Comparison of ENCODE assay signal across 7 mouse cellular contexts in genomic region chr13:13416007-13416337, GRCm38 (mm10). TPM values are rescaled to one million over a fixed set of nuclear protein-coding genes. Genes with fewer than 3 reads are reported as not detected.
A peak's percentile ranks its signal among the peaks of the same experiment; 100 is the strongest.
DNase-seq lines count a peak whose midpoint lies in the region; ATAC-seq lines count a peak whose summit lies in the region.
"Not testable (repeated sequence)": the region's sequence is repeated elsewhere in the genome, so short reads cannot be mapped to it uniquely, and the experiment has no call there.

No protein-coding gene starts in this region.

- not testable (repeated sequence) for H3K4me2 ChIP-seq in forebrain, embryonic 11.5 days (ENCODE audit: low read depth, low read length, severe bottlenecking); heart, embryonic 11.5 days; hindbrain, embryonic 16.5 days (ENCODE audit: low read length); kidney, embryonic 15.5 days; limb, embryonic 15.5 days; midbrain, embryonic 14.5 days (ENCODE audit: low read length); neural tube, embryonic 14.5 days (ENCODE audit: low read depth, low read length)

- H3K4me1 ChIP-seq in forebrain, embryonic 11.5 days (replicated peaks; ENCODE audit: control insufficient read depth, insufficient read depth, low read length); heart, embryonic 11.5 days (ENCODE audit: control insufficient read depth, insufficient read depth, low read length); hindbrain, embryonic 16.5 days (ENCODE audit: control insufficient read depth, insufficient read depth, low read depth, low read length); kidney, embryonic 15.5 days; limb, embryonic 15.5 days; midbrain, embryonic 14.5 days (ENCODE audit: control insufficient read depth, insufficient read depth, low read length); neural tube, embryonic 14.5 days (ENCODE audit: control insufficient read depth, insufficient read depth, low read length): not testable (repeated sequence)

- H3K9me3 ChIP-seq in forebrain, embryonic 11.5 days (ENCODE audit: control insufficient read depth, low read length); heart, embryonic 11.5 days (replicated peaks; ENCODE audit: control insufficient read depth, low read length); hindbrain, embryonic 16.5 days (ENCODE audit: control insufficient read depth, low read length); kidney, embryonic 15.5 days (replicated peaks); limb, embryonic 15.5 days; midbrain, embryonic 14.5 days (ENCODE audit: control insufficient read depth, low read length); neural tube, embryonic 14.5 days (ENCODE audit: control insufficient read depth, low read length): not testable (repeated sequence)

- ATAC-seq in forebrain, embryonic 11.5 days (replicated peaks; ENCODE audit: low FRiP score): peak; percentile 61; the same call in 1 of the 2 replicates
- 0 out of 2 replicates have a peak, but pooled peaks have one; percentile 42 for ATAC-seq in heart, embryonic 11.5 days (replicated peaks; ENCODE audit: insufficient number of reproducible peaks, low FRiP score, low TSS enrichment)
- peak; percentile 61 for ATAC-seq in hindbrain, embryonic 16.5 days
- peak; percentile 47; the same call in 1 of the 2 replicates for ATAC-seq in kidney, embryonic 15.5 days (replicated peaks; ENCODE audit: low FRiP score)
- ATAC-seq in limb, embryonic 15.5 days (ENCODE audit: insufficient number of reproducible peaks, low FRiP score, low TSS enrichment, low read depth): peak; percentile 55; the same call in 1 of the 2 replicates
- ATAC-seq in midbrain, embryonic 14.5 days (ENCODE audit: low FRiP score, low TSS enrichment): 0 out of 2 replicates have a peak, but pooled peaks have one; percentile 50
- ATAC-seq in neural tube, embryonic 14.5 days (ENCODE audit: low read depth): peak; percentile 66

- H3K27ac ChIP-seq in forebrain, embryonic 11.5 days (ENCODE audit: low read depth, low read length); heart, embryonic 11.5 days (ENCODE audit: low read depth, low read length); hindbrain, embryonic 16.5 days (ENCODE audit: low read depth, low read length); kidney, embryonic 15.5 days; limb, embryonic 15.5 days; midbrain, embryonic 14.5 days (replicated peaks; ENCODE audit: low read depth, low read length); neural tube, embryonic 14.5 days (ENCODE audit: low read depth, low read length): not testable (repeated sequence)

- H3K9ac ChIP-seq in forebrain, embryonic 11.5 days (ENCODE audit: low read length); heart, embryonic 11.5 days (ENCODE audit: low read depth, low read length); hindbrain, embryonic 16.5 days (ENCODE audit: low read depth, low read length); kidney, embryonic 15.5 days; limb, embryonic 15.5 days; midbrain, embryonic 14.5 days (replicated peaks; ENCODE audit: low read length); neural tube, embryonic 14.5 days (replicated peaks; ENCODE audit: low read depth, low read length): not testable (repeated sequence)

- DNase-seq in forebrain, embryonic 11.5 days (ENCODE audit: low spot score); midbrain, embryonic 14.5 days: not testable (repeated sequence)

- H3K4me3 ChIP-seq in forebrain, embryonic 11.5 days (ENCODE audit: low read depth, low read length); heart, embryonic 11.5 days (ENCODE audit: low read depth, low read length); hindbrain, embryonic 16.5 days (ENCODE audit: low read length); kidney, embryonic 15.5 days (replicated peaks); limb, embryonic 15.5 days; midbrain, embryonic 14.5 days (replicated peaks; ENCODE audit: low read depth, low read length); neural tube, embryonic 14.5 days (ENCODE audit: low read depth, low read length): not testable (repeated sequence)

- H3K36me3 ChIP-seq in forebrain, embryonic 11.5 days (ENCODE audit: control insufficient read depth, insufficient read depth, low read length); heart, embryonic 11.5 days (ENCODE audit: control insufficient read depth, insufficient read depth, low read length); hindbrain, embryonic 16.5 days (ENCODE audit: control insufficient read depth, insufficient read depth, low read length); kidney, embryonic 15.5 days; limb, embryonic 15.5 days; midbrain, embryonic 14.5 days (ENCODE audit: control insufficient read depth, insufficient read depth, low read length); neural tube, embryonic 14.5 days (ENCODE audit: control insufficient read depth, insufficient read depth, low read length): not testable (repeated sequence)

- not testable (repeated sequence) for H3K27me3 ChIP-seq in forebrain, embryonic 11.5 days (ENCODE audit: control insufficient read depth, insufficient read depth, low read length); heart, embryonic 11.5 days (ENCODE audit: control insufficient read depth, insufficient read depth, low read length); hindbrain, embryonic 16.5 days (replicated peaks; ENCODE audit: control insufficient read depth, insufficient read depth, low read length); kidney, embryonic 15.5 days; limb, embryonic 15.5 days; midbrain, embryonic 14.5 days (ENCODE audit: control insufficient read depth, insufficient read depth, low read length); neural tube, embryonic 14.5 days (ENCODE audit: control insufficient read depth, insufficient read depth, low read length)

- 91% methylated on average over 2 of the region's 4 CpGs for WGBS in forebrain, embryonic 11.5 days
- 58% methylated on average over 2 of the region's 4 CpGs for WGBS in heart, embryonic 11.5 days (ENCODE audit: insufficient replicate concordance)
- WGBS in hindbrain, embryonic 16.5 days: 91% methylated on average over 1 of the region's 4 CpGs
- WGBS in kidney, embryonic 15.5 days: 79% methylated on average over 3 of the region's 4 CpGs
- 70% methylated on average over 3 of the region's 4 CpGs for WGBS in limb, embryonic 15.5 days
- WGBS in midbrain, embryonic 14.5 days: 84% methylated on average over 2 of the region's 4 CpGs
- WGBS in neural tube, embryonic 14.5 days: 76% methylated on average over 2 of the region's 4 CpGs

RNA-seq across cellular contexts. Expression of gene Nid1, which starts 21.4 kb away (rescaled TPM):
- 43.9 and 44.3 TPM in 2 replicates for polyA plus RNA-seq in forebrain, embryonic 11.5 days (2014; fragmentation: Nextera tagmentation; extraction: Ambion mirVana)
- polyA plus RNA-seq in heart, embryonic 11.5 days (2014; fragmentation: Nextera tagmentation; extraction: Ambion mirVana): 61.4 and 92.5 TPM in 2 replicates
- polyA plus RNA-seq in hindbrain, embryonic 16.5 days (2015; fragmentation: Nextera tagmentation; extraction: Ambion mirVana): 63.8 and 78.5 TPM in 2 replicates
- 87.0 and 104 TPM in 2 replicates for polyA plus RNA-seq in kidney, embryonic 15.5 days (2015; fragmentation: Nextera tagmentation; extraction: Ambion mirVana)
- 116 and 134 TPM in 2 replicates for polyA plus RNA-seq in limb, embryonic 15.5 days (2015; fragmentation: Nextera tagmentation; extraction: Ambion mirVana)
- 28.5 and 49.1 TPM in 2 replicates for polyA plus RNA-seq in midbrain, embryonic 14.5 days (2014; fragmentation: Nextera tagmentation; extraction: Ambion mirVana)
- 39.1 and 78.4 TPM in 2 replicates for polyA plus RNA-seq in neural tube, embryonic 14.5 days (2014; fragmentation: Nextera tagmentation; extraction: Ambion mirVana)

RNA-seq across cellular contexts. Expression of gene Gpr137b, which starts 22.2 kb away (rescaled TPM):
- 28.3 and 30.3 TPM in 2 replicates for polyA plus RNA-seq in forebrain, embryonic 11.5 days (2014; fragmentation: Nextera tagmentation; extraction: Ambion mirVana)
- 13.8 and 15.0 TPM in 2 replicates for polyA plus RNA-seq in heart, embryonic 11.5 days (2014; fragmentation: Nextera tagmentation; extraction: Ambion mirVana)
- 25.8 and 26.1 TPM in 2 replicates for polyA plus RNA-seq in hindbrain, embryonic 16.5 days (2015; fragmentation: Nextera tagmentation; extraction: Ambion mirVana)
- polyA plus RNA-seq in kidney, embryonic 15.5 days (2015; fragmentation: Nextera tagmentation; extraction: Ambion mirVana): 17.4 and 22.4 TPM in 2 replicates
- 13.4 and 14.9 TPM in 2 replicates for polyA plus RNA-seq in limb, embryonic 15.5 days (2015; fragmentation: Nextera tagmentation; extraction: Ambion mirVana)
- 27.5 and 28.5 TPM in 2 replicates for polyA plus RNA-seq in midbrain, embryonic 14.5 days (2014; fragmentation: Nextera tagmentation; extraction: Ambion mirVana)
- polyA plus RNA-seq in neural tube, embryonic 14.5 days (2014; fragmentation: Nextera tagmentation; extraction: Ambion mirVana): 28.4 and 32.3 TPM in 2 replicates
